Mouse (Mus musculus) heart, embryonic 12.5 days (tissue): ENCODE results near the gene Dact1. TPM values are rescaled to one million over a fixed set of nuclear protein-coding genes. Genes with fewer than 3 reads are reported as not detected.

Source experiments
- ATAC-seq: fragments of 200-750 bp; cut with Nextera tagmentation; 2 replicates; pipeline ENCODE4 v1.8.0; 2017; ENCODE audit warnings: moderate TSS enrichment, moderate library complexity; ENCODE audit not compliant: insufficient number of reproducible peaks, low FRiP score
- H3K27ac ChIP-seq: fragments of 300-500 bp; sonication (generic); 2 replicates; pipeline ENCODE4 v1.5.1; 2016; ENCODE audit warnings: mild to moderate bottlenecking, moderate library complexity; ENCODE audit not compliant: poor library complexity, severe bottlenecking
- H3K27me3 ChIP-seq: fragments of 300-500 bp; sonication (generic); replicated peaks from 2 replicates; pipeline ENCODE4 v1.6.1; 2016; ENCODE audit warnings: mild to moderate bottlenecking, moderate library complexity
- H3K36me3 ChIP-seq: fragments of 300-500 bp; sonication (generic); 2 replicates; pipeline ENCODE4 v1.6.1; 2016; ENCODE audit warnings: mild to moderate bottlenecking, moderate library complexity
- H3K4me1 ChIP-seq: fragments of 300-500 bp; sonication (generic); replicated peaks from 2 replicates; pipeline ENCODE4 v1.6.1; 2016; ENCODE audit warnings: mild to moderate bottlenecking
- H3K4me2 ChIP-seq: fragments of 300-500 bp; sonication (generic); 2 replicates; pipeline ENCODE4 v1.6.1; 2016; ENCODE audit warnings: mild to moderate bottlenecking, moderate library complexity
- H3K4me3 ChIP-seq: fragments of 300-500 bp; sonication (generic); 2 replicates; pipeline ENCODE4 v1.5.1; 2016; ENCODE audit warnings: mild to moderate bottlenecking
- H3K9ac ChIP-seq: fragments of 300-500 bp; sonication (generic); 2 replicates; pipeline ENCODE4 v1.6.1; 2016; ENCODE audit warnings: mild to moderate bottlenecking, moderate library complexity
- H3K9me3 ChIP-seq: fragments of 300-500 bp; sonication (generic); replicated peaks from 2 replicates; pipeline ENCODE4 v1.6.1; 2016; ENCODE audit warnings: mild to moderate bottlenecking, moderate library complexity
- WGBS: fragments of 180-500 bp; shearing (Covaris S2); methylation state at CpG from one replicate; pipeline ENCODE4 v1.1.7; 2016; 5-methylcytosine and 5-hydroxymethylcytosine counted together
- polyA plus RNA-seq: library from polyadenylated mRNA; unstranded; fragments of >200 nt; fragmentation: Nextera tagmentation; extraction: Ambion mirVana; gene quantifications from 2 replicates; pipeline ENCODE4 v1.2.1, GENCODE M21; 2016

Dact1 gene
- polyA plus RNA-seq, 1 experiment from 2014 or later: 20.3 TPM

- no peaks in the 10 kb centered on the region for H3K27me3 ChIP-seq
- H3K36me3 ChIP-seq: no peaks in the 10 kb centered on the region
- H3K4me1 ChIP-seq: peaks cover 40% of the 10 kb centered on the region
- no peak overlapping the region for H3K4me2 ChIP-seq
- ATAC-seq: no peak
- no peak overlapping the region for H3K4me3 ChIP-seq
- no peak overlapping the region for H3K27ac ChIP-seq
- WGBS: 43% methylated on average over 16 of the region's 16 CpGs
- no peaks in the 10 kb centered on the region for H3K9me3 ChIP-seq
- no peak overlapping the region for H3K9ac ChIP-seq
Observed at GRCm38 (mm10) chr12:71339142-71339848, 29.6 kb downstream of the Dact1 start.

- Histone ChIP-seq H3K27ac (no peak overlapping the region), H3K36me3 (no peaks in the 10 kb centered on the region), H3K4me2 (peak overlapping the region; percentile 48), H3K4me3 (0 out of 2 replicates have a peak overlapping the region, but pooled peaks have one; percentile 12), H3K9me3 (no peaks in the 10 kb centered on the region), H3K4me1 (peaks cover 23% of the 10 kb centered on the region), H3K27me3 (no peaks in the 10 kb centered on the region), H3K9ac (no peak overlapping the region)
- 33% methylated on average over 13 of the region's 13 CpGs for WGBS
- no peak for ATAC-seq
Observed at GRCm38 (mm10) chr12:71342397-71342796, 32.7 kb downstream of the Dact1 start.

GRCm38 (mm10) chr12:71345471-71345870, 35.8 kb downstream of the Dact1 start:
- H3K4me1 ChIP-seq: 0 out of 2 replicates have a peak, but pooled peaks cover 6% of the 10 kb centered on the region
- no peaks in the 10 kb centered on the region for H3K36me3 ChIP-seq
- H3K27ac ChIP-seq: no peak overlapping the region
- H3K4me3 ChIP-seq: no peak overlapping the region
- H3K27me3 ChIP-seq: no peaks in the 10 kb centered on the region
- 74% methylated on average over 7 of the region's 7 CpGs for WGBS
- no peak for ATAC-seq
- no peak overlapping the region for H3K4me2 ChIP-seq
- H3K9me3 ChIP-seq: no peaks in the 10 kb centered on the region
- H3K9ac ChIP-seq: no peak overlapping the region

DNA sequence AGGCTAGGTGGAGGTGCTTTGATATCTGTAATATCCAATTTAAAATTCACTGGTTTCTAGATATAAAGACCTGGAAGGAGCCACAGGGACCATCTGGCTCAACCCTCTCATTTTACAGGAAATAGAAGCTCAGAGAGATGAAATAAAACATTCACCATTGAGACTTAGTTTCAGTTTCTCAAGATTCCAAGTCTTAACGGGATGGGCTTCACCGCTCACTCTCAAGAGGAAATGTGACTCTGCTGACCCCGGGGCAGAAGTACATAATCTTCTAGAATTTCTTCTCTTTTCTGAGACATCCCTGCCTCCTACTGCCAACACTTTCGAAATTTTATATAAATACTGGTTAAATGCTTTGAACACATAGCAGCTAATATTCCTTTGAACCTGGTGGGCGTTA, 36.4 kb downstream of the Dact1 start:
- H3K36me3 ChIP-seq: no peaks in the 10 kb centered on the region
- H3K4me2 ChIP-seq: no peak overlapping the region
- no peaks in the 10 kb centered on the region for H3K27me3 ChIP-seq
- no peaks in the 10 kb centered on the region for H3K9me3 ChIP-seq
- H3K9ac ChIP-seq: no peak overlapping the region
- H3K27ac ChIP-seq: no peak overlapping the region
- WGBS: 51% methylated on average over 5 of the region's 5 CpGs
- 0 out of 2 replicates have a peak, but pooled peaks cover 6% of the 10 kb centered on the region for H3K4me1 ChIP-seq
- H3K4me3 ChIP-seq: no peak overlapping the region
- ATAC-seq: no peak

DNA sequence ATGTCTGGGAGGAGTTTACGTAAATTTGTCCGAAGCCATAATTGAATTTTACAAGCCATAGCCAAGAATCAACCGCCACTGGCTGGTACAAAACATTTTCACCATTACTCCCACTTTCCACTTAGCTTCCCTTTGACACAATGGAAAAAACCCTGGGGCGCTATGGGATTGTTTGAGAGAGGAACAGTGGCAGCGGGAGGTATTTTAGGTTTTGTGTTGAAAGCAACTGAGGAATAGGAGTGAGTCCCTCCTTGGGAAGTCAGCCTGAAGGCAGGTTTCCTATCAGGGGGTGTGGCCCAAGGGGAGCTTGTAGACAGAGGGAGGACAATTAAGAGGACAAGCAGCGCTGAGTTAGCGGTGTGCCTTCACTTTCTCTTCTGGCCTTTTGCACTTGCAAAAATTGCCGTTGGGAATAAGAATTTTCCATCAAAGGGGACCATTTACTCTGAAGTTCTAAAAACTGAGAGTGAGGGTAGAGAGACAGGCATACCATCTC, 38.8 kb downstream of the Dact1 start:
- Histone ChIP-seq H3K27ac (no peak overlapping the region), H3K4me1 (0 out of 2 replicates have a peak, but pooled peaks cover 6% of the 10 kb centered on the region), H3K9me3 (no peaks in the 10 kb centered on the region), H3K36me3 (no peaks in the 10 kb centered on the region), H3K9ac (no peak overlapping the region), H3K4me2 (no peak overlapping the region), H3K4me3 (no peak overlapping the region), H3K27me3 (no peaks in the 10 kb centered on the region)
- WGBS: 64% methylated on average over 8 of the region's 8 CpGs
- no peak for ATAC-seq

GRCm38 (mm10) chr12:71350077-71350476, 40.4 kb downstream of the Dact1 start:
- no peak overlapping the region for H3K4me3 ChIP-seq
- H3K9ac ChIP-seq: no peak overlapping the region
- no peak overlapping the region for H3K27ac ChIP-seq
- no peak overlapping the region for H3K4me2 ChIP-seq
- H3K4me1 ChIP-seq: 0 out of 2 replicates have a peak, but pooled peaks cover 6% of the 10 kb centered on the region
- H3K36me3 ChIP-seq: no peaks in the 10 kb centered on the region
- H3K27me3 ChIP-seq: no peaks in the 10 kb centered on the region
- no peaks in the 10 kb centered on the region for H3K9me3 ChIP-seq
- ATAC-seq: no peak
- 76% methylated on average over 2 of the region's 2 CpGs for WGBS

DNA sequence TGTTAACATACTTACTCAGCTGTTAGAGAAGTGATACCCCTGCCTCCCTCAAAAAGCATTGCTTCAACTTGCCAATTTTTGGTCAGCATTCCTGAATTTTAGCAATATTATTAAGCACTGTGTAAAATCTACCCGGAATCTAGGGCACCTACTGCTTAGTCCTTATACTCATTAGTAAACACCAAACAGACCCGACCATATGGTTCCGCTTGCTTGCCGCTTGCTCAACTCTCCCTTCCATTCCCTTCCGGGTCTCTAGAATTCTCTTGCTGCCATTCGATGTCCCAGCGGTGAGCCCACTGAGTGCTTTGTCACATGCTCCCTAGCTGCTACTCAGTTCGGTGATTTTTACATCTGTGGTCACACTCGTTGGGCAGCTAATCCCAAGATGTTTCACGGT, 45.0 kb downstream of the Dact1 start:
- H3K9me3 ChIP-seq: peaks cover 4% of the 10 kb centered on the region; the same call in 1 of the 2 replicates
- H3K4me1 ChIP-seq: no peaks in the 10 kb centered on the region
- H3K36me3 ChIP-seq: no peaks in the 10 kb centered on the region
- H3K9ac ChIP-seq: no peak overlapping the region
- H3K4me2 ChIP-seq: no peak overlapping the region
- 69% methylated on average over 10 of the region's 10 CpGs for WGBS
- H3K4me3 ChIP-seq: no peak overlapping the region
- H3K27ac ChIP-seq: no peak overlapping the region
- H3K27me3 ChIP-seq: no peaks in the 10 kb centered on the region
- ATAC-seq: no peak

DNA sequence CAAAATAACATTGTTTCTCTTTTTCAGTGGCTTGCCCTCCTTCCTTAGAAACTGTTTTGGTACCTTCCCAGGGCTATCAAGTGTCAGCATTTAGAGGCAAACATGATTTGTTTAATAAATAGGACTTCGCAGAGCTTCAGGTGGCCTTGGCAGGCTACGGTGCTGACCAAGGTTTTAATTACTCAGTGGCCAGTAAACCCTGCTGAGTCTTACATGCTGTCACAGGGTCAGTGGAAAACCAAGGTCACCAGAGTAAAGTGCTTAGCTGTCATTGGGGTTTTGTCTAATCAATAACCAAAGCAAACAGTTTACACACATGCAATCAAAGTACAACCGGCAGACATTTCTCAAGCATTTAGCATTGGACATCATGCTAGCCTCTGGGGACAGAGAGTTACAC, 45.4 kb downstream of the Dact1 start:
- no peak for ATAC-seq
- Histone ChIP-seq H3K4me1 (0 out of 2 replicates have a peak, but pooled peaks cover 1% of the 10 kb centered on the region), H3K27me3 (no peaks in the 10 kb centered on the region), H3K9ac (no peak overlapping the region), H3K4me3 (no peak overlapping the region), H3K36me3 (no peaks in the 10 kb centered on the region), H3K9me3 (peaks cover 4% of the 10 kb centered on the region; the same call in 1 of the 2 replicates), H3K27ac (no peak overlapping the region), H3K4me2 (no peak overlapping the region)
- 78% methylated on average over 3 of the region's 3 CpGs for WGBS

GRCm38 (mm10) chr12:71361616-71362015, 51.9 kb downstream of the Dact1 start:
- no peaks in the 10 kb centered on the region for H3K27me3 ChIP-seq
- WGBS: 86% methylated on average over 7 of the region's 7 CpGs
- no peak for ATAC-seq
- no peak overlapping the region for H3K4me3 ChIP-seq
- no peak overlapping the region for H3K4me2 ChIP-seq
- no peaks in the 10 kb centered on the region for H3K36me3 ChIP-seq
- peaks cover 14% of the 10 kb centered on the region; the same call in 1 of the 2 replicates for H3K4me1 ChIP-seq
- H3K27ac ChIP-seq: no peak overlapping the region
- no peak overlapping the region for H3K9ac ChIP-seq
- H3K9me3 ChIP-seq: no peaks in the 10 kb centered on the region; the same call in none of the 2 replicates

DNA sequence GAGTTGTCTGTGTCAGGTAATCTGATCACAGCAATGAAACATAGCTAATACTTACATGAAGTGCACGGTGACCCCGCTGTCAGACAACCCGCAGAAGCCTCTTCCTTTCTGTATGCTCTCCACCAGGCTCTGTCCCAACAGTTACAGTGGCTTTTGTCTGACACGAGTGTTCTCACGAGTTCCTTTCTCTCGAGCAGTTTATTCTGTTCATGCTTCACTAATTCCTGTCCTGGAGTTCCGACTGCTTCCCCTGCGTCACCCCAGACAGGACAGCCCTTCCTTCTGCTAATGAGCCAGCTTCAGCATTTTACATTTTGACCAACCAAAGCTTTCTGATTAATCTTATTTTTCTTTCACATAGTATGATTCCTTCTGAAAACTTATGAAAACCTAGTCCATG, 52.7 kb downstream of the Dact1 start:
- no peaks in the 10 kb centered on the region for H3K27me3 ChIP-seq
- no peaks in the 10 kb centered on the region; the same call in 1 of the 2 replicates for H3K9me3 ChIP-seq
- peaks cover 14% of the 10 kb centered on the region; the same call in 1 of the 2 replicates for H3K4me1 ChIP-seq
- no peak overlapping the region for H3K27ac ChIP-seq
- no peaks in the 10 kb centered on the region for H3K36me3 ChIP-seq
- no peak overlapping the region for H3K4me2 ChIP-seq
- WGBS: 86% methylated on average over 8 of the region's 8 CpGs
- H3K9ac ChIP-seq: no peak overlapping the region
- no peak for ATAC-seq
- no peak overlapping the region for H3K4me3 ChIP-seq

- no peaks in the 10 kb centered on the region for H3K36me3 ChIP-seq
- H3K27ac ChIP-seq: no peak overlapping the region
- ATAC-seq: no peak
- H3K9ac ChIP-seq: no peak overlapping the region
- H3K27me3 ChIP-seq: no peaks in the 10 kb centered on the region
- no peaks in the 10 kb centered on the region; the same call in 1 of the 2 replicates for H3K9me3 ChIP-seq
- no peak overlapping the region for H3K4me2 ChIP-seq
- no peak overlapping the region for H3K4me3 ChIP-seq
- peaks cover 16% of the 10 kb centered on the region; the same call in 1 of the 2 replicates for H3K4me1 ChIP-seq
- 41% methylated on average over 7 of the region's 7 CpGs for WGBS
Observed at GRCm38 (mm10) chr12:71364106-71364505, 54.4 kb downstream of the Dact1 start.
